Mouse (Mus musculus) heart, embryonic 12.5 days (tissue): Measurements from ENCODE around the gene Dhdh. TPM values are rescaled to one million over a fixed set of nuclear protein-coding genes. Genes with fewer than 3 reads are reported as not detected.

ENCODE experiments used
- ATAC-seq: fragments of 200-750 bp; cut with Nextera tagmentation; 2 replicates; pipeline ENCODE4 v1.8.0; 2017; ENCODE audit warnings: moderate TSS enrichment, moderate library complexity; ENCODE audit not compliant: insufficient number of reproducible peaks, low FRiP score
- H3K27ac ChIP-seq: fragments of 300-500 bp; sonication (generic); 2 replicates; pipeline ENCODE4 v1.5.1; 2016; ENCODE audit warnings: mild to moderate bottlenecking, moderate library complexity; ENCODE audit not compliant: poor library complexity, severe bottlenecking
- H3K27me3 ChIP-seq: fragments of 300-500 bp; sonication (generic); replicated peaks from 2 replicates; pipeline ENCODE4 v1.6.1; 2016; ENCODE audit warnings: mild to moderate bottlenecking, moderate library complexity
- H3K36me3 ChIP-seq: fragments of 300-500 bp; sonication (generic); 2 replicates; pipeline ENCODE4 v1.6.1; 2016; ENCODE audit warnings: mild to moderate bottlenecking, moderate library complexity
- H3K4me1 ChIP-seq: fragments of 300-500 bp; sonication (generic); replicated peaks from 2 replicates; pipeline ENCODE4 v1.6.1; 2016; ENCODE audit warnings: mild to moderate bottlenecking
- H3K4me2 ChIP-seq: fragments of 300-500 bp; sonication (generic); 2 replicates; pipeline ENCODE4 v1.6.1; 2016; ENCODE audit warnings: mild to moderate bottlenecking, moderate library complexity
- H3K4me3 ChIP-seq: fragments of 300-500 bp; sonication (generic); 2 replicates; pipeline ENCODE4 v1.5.1; 2016; ENCODE audit warnings: mild to moderate bottlenecking
- H3K9ac ChIP-seq: fragments of 300-500 bp; sonication (generic); 2 replicates; pipeline ENCODE4 v1.6.1; 2016; ENCODE audit warnings: mild to moderate bottlenecking, moderate library complexity
- H3K9me3 ChIP-seq: fragments of 300-500 bp; sonication (generic); replicated peaks from 2 replicates; pipeline ENCODE4 v1.6.1; 2016; ENCODE audit warnings: mild to moderate bottlenecking, moderate library complexity
- WGBS: fragments of 180-500 bp; shearing (Covaris S2); methylation state at CpG from one replicate; pipeline ENCODE4 v1.1.7; 2016; 5-methylcytosine and 5-hydroxymethylcytosine counted together
- polyA plus RNA-seq: library from polyadenylated mRNA; unstranded; fragments of >200 nt; fragmentation: Nextera tagmentation; extraction: Ambion mirVana; gene quantifications from 2 replicates; pipeline ENCODE4 v1.2.1, GENCODE M21; 2016

The Dhdh gene
- polyA plus RNA-seq, 1 experiment from 2014 or later, result 4.3 TPM

DNA sequence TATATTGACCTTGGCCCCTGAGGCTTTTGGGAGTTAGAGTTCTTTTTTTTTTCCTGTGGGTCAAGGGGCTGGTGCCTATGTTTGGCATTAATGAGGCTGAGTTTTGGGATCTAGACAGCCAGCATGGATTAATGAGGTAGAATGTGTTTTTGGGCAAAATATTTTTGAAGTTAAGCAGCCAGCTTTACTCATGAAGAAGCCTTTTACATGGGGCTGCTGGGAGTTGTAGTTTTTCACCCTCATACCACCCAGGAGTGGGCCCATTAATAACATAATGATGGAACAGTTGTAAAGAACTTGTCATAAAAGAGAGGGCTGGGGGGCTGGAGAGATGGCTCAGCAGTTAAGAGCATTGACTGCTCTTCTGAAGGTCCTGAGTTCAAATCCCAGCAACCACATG, 42.0 kb downstream of the Dhdh start:
- no peak overlapping the region for H3K4me3 ChIP-seq

DNA sequence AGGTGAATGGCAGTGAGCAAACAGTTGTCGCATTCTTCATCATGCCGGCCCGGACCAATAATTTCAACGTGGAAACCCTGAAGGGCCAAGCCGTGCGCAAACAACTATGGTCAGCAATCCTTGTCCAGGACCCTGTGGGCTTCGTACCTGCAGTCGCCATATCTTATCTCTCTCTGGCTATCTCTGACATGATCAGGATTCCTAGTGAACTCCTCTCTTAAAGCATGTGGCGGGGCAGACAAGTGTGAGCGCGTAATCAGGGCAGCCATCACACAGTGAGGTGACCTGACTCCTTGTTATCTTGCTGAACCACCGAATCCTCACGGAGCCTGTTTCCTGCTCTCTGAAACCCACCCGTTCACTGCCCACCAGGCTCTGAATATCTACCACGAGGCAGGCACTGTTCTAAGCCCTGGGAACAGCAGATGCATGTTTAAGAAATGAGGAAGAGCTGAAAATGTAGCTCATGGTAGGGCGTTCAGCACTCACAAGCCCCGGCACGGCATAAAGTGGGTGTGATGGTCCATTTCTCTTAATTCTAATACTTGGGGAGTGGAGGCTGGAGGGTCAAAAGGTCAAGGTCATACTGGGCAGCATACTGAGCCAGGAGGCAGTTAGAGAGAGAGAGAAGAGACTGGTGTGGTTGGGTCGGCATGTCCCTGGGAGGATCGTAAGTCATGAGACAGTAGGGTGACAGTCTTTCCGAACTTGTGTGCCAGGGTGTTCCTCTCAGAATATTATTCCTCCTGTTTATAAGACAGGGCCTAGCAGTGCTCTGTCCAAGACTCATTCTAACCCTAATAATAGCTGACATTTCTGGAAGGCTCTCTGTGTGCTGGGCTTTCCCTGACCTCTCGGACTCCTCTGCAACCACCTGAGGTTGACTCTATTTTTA, 44.8 kb downstream of the Dhdh start:
- Histone ChIP-seq H3K9ac (no peak overlapping the region), H3K4me2 (no peak overlapping the region), H3K4me1 (peaks cover 15% of the 10 kb centered on the region), H3K27me3 (no peaks in the 10 kb centered on the region), H3K4me3 (no peak overlapping the region), H3K9me3 (no peaks in the 10 kb centered on the region), H3K27ac (no peak overlapping the region), H3K36me3 (peaks cover 82% of the 10 kb centered on the region)
- ATAC-seq, result no peak
- 68% methylated on average over 22 of the region's 22 CpGs for WGBS

More for the DNA sequence above, 42.0 kb downstream of the Dhdh start:
- H3K4me1 ChIP-seq, result peaks cover 15% of the 10 kb centered on the region
- no peak overlapping the region for H3K4me2 ChIP-seq
- H3K9me3 ChIP-seq, result no peaks in the 10 kb centered on the region
- no peak for ATAC-seq
- no peaks in the 10 kb centered on the region for H3K27me3 ChIP-seq
- peaks cover 74% of the 10 kb centered on the region for H3K36me3 ChIP-seq
- H3K27ac ChIP-seq, result no peak overlapping the region
- no peak overlapping the region for H3K9ac ChIP-seq

DNA sequence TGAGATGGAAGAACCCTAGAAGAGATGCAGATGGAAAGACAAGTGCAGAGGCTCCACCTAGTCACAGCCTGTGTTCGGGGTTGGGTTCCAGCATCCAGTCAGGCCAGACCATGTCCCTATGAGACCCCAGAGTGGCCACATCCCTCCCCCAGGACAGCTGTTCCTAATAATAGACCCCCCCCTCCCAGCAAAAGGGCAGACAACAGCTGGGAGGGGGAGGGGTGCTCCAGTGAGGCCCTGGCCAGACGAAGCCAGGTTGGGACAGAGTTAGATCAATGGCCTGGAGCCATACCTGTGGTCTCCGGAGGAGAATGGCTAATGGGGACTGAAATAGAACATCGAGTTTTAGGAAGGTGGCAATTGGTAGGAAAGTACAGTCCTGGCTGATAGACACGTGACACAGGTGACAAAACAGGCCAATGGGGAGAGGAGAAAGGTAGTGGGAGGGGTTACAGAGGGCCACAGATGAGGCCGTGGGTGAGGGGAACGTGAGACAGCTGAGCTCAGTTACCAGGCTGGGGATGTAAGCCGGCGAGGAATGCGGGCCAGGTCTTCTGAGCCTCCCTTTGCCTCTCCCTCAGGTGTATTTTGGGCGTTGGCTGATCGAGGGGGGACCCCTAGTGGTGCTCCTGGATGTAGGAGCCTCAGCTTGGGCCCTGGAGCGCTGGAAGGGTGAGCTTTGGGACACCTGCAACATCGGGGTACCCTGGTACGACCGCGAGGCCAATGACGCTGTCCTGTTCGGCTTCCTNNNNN, 50.9 kb downstream of the Dhdh start, which contains the start of gene Ruvbl2:
TSS of gene Ruvbl2 (minus strand) at position 576 of the 756 bp plus-strand sequence.
- no peak for ATAC-seq
- peaks cover 41% of the 10 kb centered on the region for H3K36me3 ChIP-seq
- no peak within 1 kb of the TSS for H3K27ac ChIP-seq
- WGBS, result 28% methylated on average over 19 of the region's 19 CpGs
- H3K4me2 ChIP-seq, result peak within 1 kb of the TSS; percentile 99
- no peaks in the 10 kb centered on the region for H3K9me3 ChIP-seq
- H3K4me3 ChIP-seq, result 0 out of 2 replicates have a peak within 1 kb of the TSS, but pooled peaks have one; percentile 1
- H3K4me1 ChIP-seq, result peaks cover 40% of the 10 kb centered on the region
- no peaks in the 10 kb centered on the region for H3K27me3 ChIP-seq
- H3K9ac ChIP-seq, result 0 out of 2 replicates have a peak within 1 kb of the TSS, but pooled peaks have one; percentile 36

DNA sequence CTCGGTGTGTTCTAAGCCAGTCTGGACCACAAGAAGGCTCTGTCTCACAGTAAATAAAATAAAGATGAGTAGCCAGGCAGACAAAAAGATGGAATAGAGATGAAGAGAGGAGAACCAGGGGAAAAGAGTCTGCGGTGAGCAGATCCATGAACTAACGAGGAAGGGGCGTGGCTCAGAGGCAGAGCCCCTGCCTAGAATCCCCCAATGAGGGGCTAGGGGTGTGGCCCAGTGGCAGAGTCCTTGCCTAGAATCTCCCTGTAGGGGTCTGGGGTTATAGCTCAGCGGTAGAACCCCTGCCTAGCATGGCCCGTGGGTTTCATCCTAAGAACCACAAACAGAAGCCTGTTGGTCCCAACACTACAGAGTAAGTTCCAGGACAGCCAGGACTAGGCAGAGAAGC, 51.6 kb downstream of the Dhdh start:
- H3K9me3 ChIP-seq, result no peaks in the 10 kb centered on the region
- no peak overlapping the region for H3K4me3 ChIP-seq
- H3K9ac ChIP-seq, result 0 out of 2 replicates have a peak overlapping the region, but pooled peaks have one; percentile 36
- H3K36me3 ChIP-seq, result peaks cover 41% of the 10 kb centered on the region
- no peak overlapping the region for H3K27ac ChIP-seq
- H3K4me1 ChIP-seq, result peaks cover 41% of the 10 kb centered on the region
- H3K27me3 ChIP-seq, result no peaks in the 10 kb centered on the region
- WGBS, result 36% methylated on average over 6 of the region's 6 CpGs
- H3K4me2 ChIP-seq, result peak overlapping the region; percentile 99
- no peak for ATAC-seq

DNA sequence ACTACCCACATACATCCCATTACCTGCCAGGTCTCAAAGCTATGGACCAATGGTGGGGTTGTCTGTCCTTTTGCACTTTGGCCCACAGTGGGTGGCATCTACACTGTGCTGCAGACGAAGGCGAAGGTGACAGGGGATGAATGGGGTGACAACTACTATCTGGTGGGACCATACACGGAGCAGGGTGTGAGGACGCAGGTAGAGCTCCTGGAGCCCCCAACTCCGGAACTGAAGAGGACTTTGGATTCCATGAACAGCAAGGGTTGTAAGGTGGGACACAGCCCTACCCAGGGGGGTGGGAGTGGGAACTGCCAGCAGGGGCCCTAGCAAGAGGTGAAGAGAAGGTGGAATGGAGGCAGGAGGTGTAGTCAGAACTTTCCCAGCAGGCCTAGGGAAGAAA, 52.2 kb downstream of the Dhdh start:
- no peak overlapping the region; the same call in 1 of the 2 replicates for H3K4me3 ChIP-seq
- no peaks in the 10 kb centered on the region for H3K9me3 ChIP-seq
- H3K4me1 ChIP-seq, result peaks cover 41% of the 10 kb centered on the region
- WGBS, result 78% methylated on average over 5 of the region's 5 CpGs
- no peaks in the 10 kb centered on the region for H3K27me3 ChIP-seq
- peak overlapping the region; percentile 42; the same call in 1 of the 2 replicates for H3K9ac ChIP-seq
- H3K27ac ChIP-seq, result no peak overlapping the region
- peaks cover 43% of the 10 kb centered on the region for H3K36me3 ChIP-seq
- H3K4me2 ChIP-seq, result peak overlapping the region; percentile 99
- no peak for ATAC-seq

DNA sequence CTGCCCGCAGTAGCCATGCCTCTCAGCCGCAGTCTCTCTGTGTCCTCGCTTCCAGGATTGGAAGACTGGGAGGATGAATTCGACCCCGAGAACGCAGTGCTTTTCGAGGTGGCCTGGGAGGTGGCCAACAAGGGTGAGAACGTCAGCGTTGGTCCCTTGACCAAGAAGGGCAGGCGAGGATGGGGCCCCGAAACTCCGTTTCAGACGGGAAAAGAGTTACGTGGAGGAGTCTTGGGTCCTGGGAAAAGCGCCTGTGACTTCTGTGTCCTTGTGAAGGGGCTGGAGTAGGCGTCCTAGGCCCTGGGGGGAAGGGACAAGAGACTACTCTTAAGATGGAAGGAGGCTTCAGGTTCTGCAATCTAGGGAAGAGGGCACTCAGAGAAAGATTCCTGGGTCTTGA, 53.6 kb downstream of the Dhdh start:
- H3K9me3 ChIP-seq, result no peaks in the 10 kb centered on the region
- peak overlapping the region; percentile 99 for H3K4me2 ChIP-seq
- H3K27me3 ChIP-seq, result no peaks in the 10 kb centered on the region
- H3K4me1 ChIP-seq, result peaks cover 45% of the 10 kb centered on the region
- 2% methylated on average over 16 of the region's 16 CpGs for WGBS
- H3K9ac ChIP-seq, result peak overlapping the region; percentile 86
- peaks cover 41% of the 10 kb centered on the region for H3K36me3 ChIP-seq
- H3K4me3 ChIP-seq, result peak overlapping the region; percentile 91
- ATAC-seq, result peak; percentile 15
- peak overlapping the region; percentile 70 for H3K27ac ChIP-seq

DNA sequence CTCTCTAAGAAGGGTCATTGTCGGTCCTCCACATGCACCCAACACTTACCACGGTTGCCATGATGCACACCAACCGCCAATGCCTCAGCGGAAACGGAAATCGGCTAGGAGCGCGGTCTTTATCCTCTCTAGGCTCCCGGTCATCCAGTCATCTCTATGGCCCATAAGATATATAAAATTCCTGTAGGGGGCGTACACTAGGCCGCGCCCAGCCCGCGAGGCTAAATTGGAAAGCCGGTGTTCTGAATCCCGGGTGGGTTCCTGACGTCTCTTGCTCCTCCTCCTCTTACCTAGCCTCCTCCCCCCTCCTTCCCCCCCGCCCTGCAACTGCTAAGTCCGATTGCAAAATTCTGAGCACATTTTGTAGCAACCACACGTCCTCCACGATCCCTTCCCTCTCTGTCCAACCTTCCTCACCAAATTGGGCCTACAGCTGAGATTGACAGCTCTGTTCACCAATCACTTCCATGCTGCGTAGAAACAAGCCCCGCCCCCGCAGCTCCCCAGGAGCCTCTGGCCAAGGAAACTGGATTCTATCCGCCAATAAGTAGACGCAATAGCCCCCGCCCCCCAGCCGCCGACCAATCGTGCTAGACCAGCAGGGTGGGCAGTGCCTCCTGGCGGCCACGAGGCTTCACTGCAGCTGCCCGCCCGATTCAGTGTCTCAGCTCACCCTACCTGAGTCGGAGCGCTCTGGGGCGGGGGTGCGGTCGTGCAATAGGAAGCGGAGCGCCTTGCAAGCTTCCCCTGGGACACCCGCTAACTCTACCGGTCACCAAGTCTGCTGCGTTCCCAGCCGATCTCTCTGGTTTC, 54.2 kb downstream of the Dhdh start, which contains the start of gene Gys1:
TSS of gene Gys1 (plus strand) at position 642 of the 813 bp plus-strand sequence.
- under 1% methylated on average over 45 of the region's 45 CpGs for WGBS
- peak; percentile 96 for ATAC-seq

DNA sequence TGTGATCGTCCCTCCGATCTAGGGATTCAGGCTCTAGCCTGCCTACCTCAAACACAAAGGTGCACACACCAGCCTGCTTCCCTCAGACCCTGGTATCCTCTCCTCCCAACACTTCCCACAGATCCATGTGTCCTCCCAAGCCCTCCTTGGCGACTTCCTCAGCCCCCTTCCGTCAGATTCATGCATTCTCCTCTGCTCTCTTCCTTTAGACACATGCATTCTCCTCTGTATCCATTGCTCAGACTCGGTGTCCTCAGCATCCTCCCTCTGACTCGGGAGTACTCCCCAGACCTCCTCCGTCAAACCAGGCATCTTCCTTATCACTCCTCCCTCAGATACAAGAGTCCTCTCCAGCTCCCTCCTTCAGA, 54.8 kb downstream of the Dhdh start:
- Histone ChIP-seq H3K4me1 (peaks cover 45% of the 10 kb centered on the region), H3K27ac (peak overlapping the region; percentile 93), H3K4me2 (peak overlapping the region; percentile 99), H3K4me3 (peak overlapping the region; percentile 91), H3K9me3 (no peaks in the 10 kb centered on the region), H3K36me3 (peaks cover 44% of the 10 kb centered on the region), H3K9ac (peak overlapping the region; percentile 94), H3K27me3 (no peaks in the 10 kb centered on the region)
- WGBS, result 1% methylated on average over 7 of the region's 7 CpGs
- ATAC-seq, result no peak

More for the DNA sequence above, 54.2 kb downstream of the Dhdh start, which contains the start of gene Gys1:
- peak within 1 kb of the TSS; percentile 99 for H3K4me2 ChIP-seq
- no peaks in the 10 kb centered on the region for H3K9me3 ChIP-seq
- peak within 1 kb of the TSS; percentile 91 for H3K4me3 ChIP-seq
- H3K27ac ChIP-seq, result peak within 1 kb of the TSS; percentile 93
- peaks cover 45% of the 10 kb centered on the region for H3K4me1 ChIP-seq
- no peaks in the 10 kb centered on the region for H3K27me3 ChIP-seq
- H3K36me3 ChIP-seq, result peaks cover 41% of the 10 kb centered on the region
- H3K9ac ChIP-seq, result peak within 1 kb of the TSS; percentile 94

DNA sequence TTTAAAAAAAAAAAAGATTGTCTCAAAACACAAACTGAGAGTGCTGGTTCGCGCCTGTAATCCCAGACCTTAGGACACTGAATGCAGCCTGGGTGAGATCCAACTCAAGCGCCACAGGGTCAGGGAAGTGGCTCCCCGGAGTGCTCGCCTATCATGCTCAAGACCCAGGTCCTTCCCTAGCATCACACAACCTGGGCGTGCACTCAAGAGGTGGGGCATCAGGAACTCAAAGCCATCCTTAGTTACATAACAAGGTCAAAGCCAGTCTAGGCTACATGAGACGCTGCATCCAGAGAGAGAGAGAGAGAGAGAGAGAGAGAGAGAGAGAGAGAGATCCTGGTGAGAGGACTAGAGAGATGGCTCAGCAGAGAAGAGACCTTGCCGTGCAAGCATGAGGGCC, 62.0 kb downstream of the Dhdh start:
- peaks cover under 1% of the 10 kb centered on the region for H3K27me3 ChIP-seq
- H3K27ac ChIP-seq, result no peak overlapping the region
- ATAC-seq, result no peak
- H3K4me1 ChIP-seq, result 0 out of 2 replicates have a peak, but pooled peaks cover 3% of the 10 kb centered on the region
- no peak overlapping the region for H3K9ac ChIP-seq
- peaks cover 97% of the 10 kb centered on the region for H3K36me3 ChIP-seq
- no peak overlapping the region for H3K4me2 ChIP-seq
- H3K9me3 ChIP-seq, result no peaks in the 10 kb centered on the region
- WGBS, result 90% methylated on average over 8 of the region's 8 CpGs
- H3K4me3 ChIP-seq, result no peak overlapping the region

DNA sequence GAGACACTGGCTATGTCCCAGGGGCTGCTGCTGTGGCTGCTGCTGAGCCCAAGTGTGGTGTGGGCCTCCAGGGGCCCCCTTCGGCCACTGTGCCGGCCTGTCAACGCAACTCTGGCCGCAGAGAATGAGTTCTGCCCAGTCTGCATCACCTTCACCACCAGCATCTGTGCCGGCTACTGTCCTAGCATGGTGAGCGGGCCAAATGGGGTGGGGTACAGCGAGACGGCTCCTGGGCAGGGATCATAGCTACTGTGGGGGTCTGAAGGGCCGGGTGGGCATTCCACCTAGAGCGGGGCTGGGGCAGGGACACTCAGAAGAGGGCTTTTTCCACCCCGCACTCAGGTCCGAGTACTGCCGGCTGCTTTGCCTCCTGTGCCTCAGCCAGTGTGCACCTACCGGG, 67.4 kb downstream of the Dhdh start:
- Histone ChIP-seq H3K4me2 (no peak overlapping the region), H3K36me3 (peaks cover 56% of the 10 kb centered on the region), H3K4me1 (peaks cover 12% of the 10 kb centered on the region), H3K9ac (no peak overlapping the region), H3K4me3 (no peak overlapping the region), H3K27ac (no peak overlapping the region), H3K9me3 (no peaks in the 10 kb centered on the region), H3K27me3 (peaks cover 54% of the 10 kb centered on the region)
- no peak for ATAC-seq
- 90% methylated on average over 14 of the region's 14 CpGs for WGBS
